In the genomic region with DNA sequence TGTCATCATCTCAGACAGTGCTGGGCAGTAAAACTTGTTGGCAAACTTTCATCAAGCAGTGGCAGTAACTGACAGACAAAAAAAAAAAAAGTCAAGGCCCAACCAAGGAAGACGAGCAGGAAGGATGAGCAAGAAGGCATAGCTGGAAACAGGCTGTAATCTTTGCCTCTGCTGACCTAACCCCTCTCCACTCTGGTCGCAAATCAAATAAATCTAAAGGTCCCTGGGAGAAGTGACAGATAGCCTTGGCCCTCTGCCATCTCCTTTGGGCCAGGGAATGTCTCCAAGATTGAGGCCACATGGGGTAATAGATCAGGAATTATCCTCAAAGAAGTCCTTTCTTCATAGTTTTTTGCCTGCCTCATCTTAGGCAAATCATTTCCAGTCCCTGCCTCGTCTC, we compare ENCODE assay signal across 14 mouse cellular contexts. TPM values are rescaled to one million over a fixed set of nuclear protein-coding genes. Genes with fewer than 3 reads are reported as not detected.
DNase-seq lines count a peak whose midpoint lies in the region; ATAC-seq and TF ChIP-seq lines count a peak whose summit lies in the region.
"Had no signal": no experiment of that assay in that cellular context is flagged by ENCODE, and none has a peak within 500 bp of the region (broad histone marks: within the 10 kb centered on the region; RNA-seq: fewer than 3 reads in every experiment).

No protein-coding gene starts in this region.

- H3K4me2 ChIP-seq in hindbrain, embryonic 11.5 days (replicated peaks; ENCODE audit: low read depth, low read length), result no peak overlapping the region
- H3K4me2 ChIP-seq: liver, embryonic 12.5 days; midbrain, embryonic 13.5 days; neural tube, embryonic 15.5 days had no signal

- no peak for TF ChIP-seq CTCF in gastrocnemius, adult 2 months (IDR thresholded peaks at IDR 0.05)

- no peaks in the 10 kb centered on the region for H3K27me3 ChIP-seq in hindbrain, embryonic 11.5 days (ENCODE audit: control insufficient read depth, insufficient read depth, low read length)
- H3K27me3 ChIP-seq: liver, embryonic 12.5 days; midbrain, embryonic 13.5 days; neural tube, embryonic 15.5 days had no signal

- no peak overlapping the region for H3K4me3 ChIP-seq in gastrocnemius, adult 2 months
- no peak overlapping the region for H3K4me3 ChIP-seq in hindbrain, embryonic 11.5 days (ENCODE audit: low read depth, low read length)
- H3K4me3 ChIP-seq: liver, embryonic 12.5 days; midbrain, embryonic 13.5 days; neural tube, embryonic 15.5 days had no signal

- H3K27ac ChIP-seq in gastrocnemius, adult 2 months, result no peak overlapping the region
- no peak overlapping the region for H3K27ac ChIP-seq in hindbrain, embryonic 11.5 days (ENCODE audit: low read depth, low read length)
- H3K27ac ChIP-seq: liver, embryonic 12.5 days; midbrain, embryonic 13.5 days; neural tube, embryonic 15.5 days had no signal

- no peaks in the 10 kb centered on the region for H3K4me1 ChIP-seq in hindbrain, embryonic 11.5 days (replicated peaks; ENCODE audit: control insufficient read depth, insufficient read depth, low read length)
- H3K4me1 ChIP-seq: liver, embryonic 12.5 days; midbrain, embryonic 13.5 days; neural tube, embryonic 15.5 days had no signal

- intact Hi-C loops in gastrocnemius, adult 2 months (cut with DNase I), result no loop called here

- 69% methylated on average over 3 of the region's 3 CpGs for WGBS in hindbrain, embryonic 11.5 days

- DNase-seq in gastrocnemius, adult 2 months, result peak; percentile 46
- DNase-seq in gastrocnemius, adult 18-20 months (ENCODE audit: low spot score), result no peak
- DNase-seq in 3T3-L1 (ENCODE audit: low read depth, low spot score), result peak; percentile 72
- peak; percentile 90 to 94 for DNase-seq in adrenal gland, postnatal 36 days
- peak; percentile 22 for DNase-seq in lung, postnatal 14 days
- no peak for DNase-seq in layer of hippocampus, adult 11-12 months (ENCODE audit: low spot score)
- DNase-seq in hindbrain, embryonic 11.5 days (ENCODE audit: low spot score), result no peak
- DNase-seq in spleen, postnatal 10 days (ENCODE audit: low spot score in 2 of 2), result no peak
- DNase-seq: layer of hippocampus, adult 9-11 months; spleen, adult 18-20 months; thymus, adult 2 months had no signal

- no peak for ATAC-seq in hindbrain, embryonic 11.5 days (ENCODE audit: low FRiP score)
- ATAC-seq: liver, embryonic 12.5 days; midbrain, embryonic 13.5 days had no signal

- no peaks in the 10 kb centered on the region for H3K36me3 ChIP-seq in hindbrain, embryonic 11.5 days (ENCODE audit: control insufficient read depth, insufficient read depth, low read length)
- H3K36me3 ChIP-seq: liver, embryonic 12.5 days; midbrain, embryonic 13.5 days; neural tube, embryonic 15.5 days had no signal

- H3K9me3 ChIP-seq in hindbrain, embryonic 11.5 days (ENCODE audit: control insufficient read depth, low read length), result no peaks in the 10 kb centered on the region
- H3K9me3 ChIP-seq: liver, embryonic 12.5 days; midbrain, embryonic 13.5 days; neural tube, embryonic 15.5 days had no signal

- no peak overlapping the region for H3K9ac ChIP-seq in hindbrain, embryonic 11.5 days (ENCODE audit: low read depth, low read length)
- H3K9ac ChIP-seq: liver, embryonic 12.5 days; midbrain, embryonic 13.5 days; neural tube, embryonic 15.5 days had no signal

RNA-seq across cellular contexts. Expression of a gene that starts 33.3 kb away (rescaled TPM):
- total RNA-seq in gastrocnemius, adult 2 months (2021), result 100 to 1,000 TPM; 295 to 308 TPM
- total RNA-seq in gastrocnemius, adult 18-20 months (2021), result 100 to 1,000 TPM; 302 to 318 TPM
- 100 to 1,000 TPM; 276 to 324 TPM for total RNA-seq in adrenal gland, postnatal 36 days (2021)
- 68.8 and 74.0 TPM in 2 replicates for polyA plus RNA-seq in hindbrain, embryonic 11.5 days (2014; fragmentation: Nextera tagmentation; extraction: Ambion mirVana)

RNA-seq across cellular contexts. Expression of a gene that starts 59.3 kb away (rescaled TPM):
- 10 to 100 TPM; 11.7 to 22.5 TPM for total RNA-seq in gastrocnemius, adult 2 months (2021)
- total RNA-seq in gastrocnemius, adult 18-20 months (2021), result 10 to 100 TPM; 15.9 to 19.2 TPM
- total RNA-seq in adrenal gland, postnatal 36 days (2021), result 100 to 1,000 TPM; 174 to 289 TPM
- 7.1 and 9.5 TPM in 2 replicates for polyA plus RNA-seq in hindbrain, embryonic 11.5 days (2014; fragmentation: Nextera tagmentation; extraction: Ambion mirVana)

Comparison
In these comparisons a context has a peak if more than half of its experiments do, and no peak if none do; other contexts are left out.
1. DNase-seq: peak in gastrocnemius, adult 2 months (single experiment), 3T3-L1 (single experiment), adrenal gland, postnatal 36 days (2 of 2) and lung, postnatal 14 days (single experiment); none in gastrocnemius, adult 18-20 months (single experiment), layer of hippocampus, adult 11-12 months (single experiment), hindbrain, embryonic 11.5 days (single experiment) and spleen, postnatal 10 days (0 of 2).
2. RNA of a gene that starts 59.3 kb away (total RNA-seq): 174 to 289 TPM in adrenal gland, postnatal 36 days; 11.7 to 22.5 TPM in gastrocnemius, adult 2 months and 15.9 to 19.2 TPM in gastrocnemius, adult 18-20 months; every median in the first group is over 4 times any median in the second.